In the genomic region with DNA sequence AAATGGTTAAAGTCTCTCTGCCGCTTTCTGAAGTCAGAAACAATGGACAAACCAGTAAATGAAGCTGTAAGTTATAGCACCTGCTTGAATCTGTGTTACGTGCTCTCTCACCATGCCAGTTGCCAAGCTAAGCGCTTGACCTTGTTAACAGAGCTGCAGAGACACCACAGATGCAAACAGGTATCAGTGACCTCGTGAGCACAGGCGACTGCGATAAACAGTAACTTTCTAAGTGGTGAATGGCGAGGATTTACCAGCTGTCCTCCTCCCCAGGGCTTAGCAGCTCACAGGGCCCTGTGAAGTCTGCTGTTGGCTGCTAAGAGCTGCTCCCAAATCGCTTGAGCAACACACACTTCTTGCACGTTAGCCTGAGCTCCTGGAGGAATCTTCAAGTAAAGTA, we compare ENCODE assay signal across 27 mouse cellular contexts. TPM values are rescaled to one million over a fixed set of nuclear protein-coding genes. Genes with fewer than 3 reads are reported as not detected.
DNase-seq lines count a peak whose midpoint lies in the region; ATAC-seq and TF ChIP-seq lines count a peak whose summit lies in the region.
"Had no signal": no experiment of that assay in that cellular context is flagged by ENCODE, and none has a peak within 500 bp of the region (broad histone marks: within the 10 kb centered on the region; RNA-seq: fewer than 3 reads in every experiment).

No protein-coding gene starts in this region.

- no peak for ATAC-seq in heart, embryonic 13.5 days (ENCODE audit: extremely low read depth, insufficient number of reproducible peaks, low FRiP score, low TSS enrichment)
- ATAC-seq in heart, postnatal 0 days (ENCODE audit: insufficient read depth, low read depth) = peak; percentile 81
- ATAC-seq: forebrain, embryonic 16.5 days; intestine, postnatal 0 days had no signal

- peak overlapping the region; percentile 3; the same call in 1 of the 2 replicates for H3K9ac ChIP-seq in heart, embryonic 13.5 days
- H3K9ac ChIP-seq in heart, postnatal 0 days (replicated peaks; ENCODE audit: low read depth, low read length) = no peak overlapping the region
- H3K9ac ChIP-seq: embryonic facial prominence, embryonic 12.5 days; forebrain, embryonic 12.5 days; hindbrain, embryonic 15.5 days had no signal

- no peaks in the 10 kb centered on the region for H3K27me3 ChIP-seq in heart, embryonic 10.5 days (ENCODE audit: insufficient read depth, poor library complexity, severe bottlenecking)
- H3K27me3 ChIP-seq in heart, embryonic 13.5 days (replicated peaks) = no peaks in the 10 kb centered on the region
- no peaks in the 10 kb centered on the region for H3K27me3 ChIP-seq in heart, postnatal 0 days (ENCODE audit: control insufficient read depth, insufficient read depth, low read length)
- H3K27me3 ChIP-seq: embryonic facial prominence, embryonic 12.5 days; forebrain, embryonic 12.5 days had no signal

- peak overlapping the region; percentile 46 for H3K27ac ChIP-seq in gastrocnemius, adult 2 months
- peak overlapping the region; percentile 70; the same call in 1 of the 2 replicates for H3K27ac ChIP-seq in heart, embryonic 10.5 days
- H3K27ac ChIP-seq in heart, embryonic 13.5 days (replicated peaks) = peak overlapping the region; percentile 70
- peak overlapping the region; percentile 78 for H3K27ac ChIP-seq in heart, postnatal 0 days (ENCODE audit: low read depth)
- H3K27ac ChIP-seq: embryonic facial prominence, embryonic 12.5 days; forebrain, embryonic 12.5 days; hindbrain, embryonic 15.5 days had no signal

- H3K4me1 ChIP-seq in heart, embryonic 10.5 days = peaks cover 30% of the 10 kb centered on the region
- peaks cover 44% of the 10 kb centered on the region for H3K4me1 ChIP-seq in heart, embryonic 13.5 days
- H3K4me1 ChIP-seq in heart, postnatal 0 days (ENCODE audit: control insufficient read depth, insufficient read depth) = peaks cover 29% of the 10 kb centered on the region
- H3K4me1 ChIP-seq: embryonic facial prominence, embryonic 12.5 days; forebrain, embryonic 12.5 days; hindbrain, embryonic 15.5 days had no signal

- DNase-seq in gastrocnemius, adult 2 months = no peak
- no peak for DNase-seq in gastrocnemius, adult 8-10 months (ENCODE audit: low spot score in 2 of 2)
- no peak for DNase-seq in heart, embryonic 10.5 days (ENCODE audit: low spot score)
- no peak for DNase-seq in heart, adult 9 months (ENCODE audit: low spot score in 2 of 2)
- peak; percentile 63 for DNase-seq in heart, postnatal 0 days (ENCODE audit: low spot score)
- DNase-seq in yolk sac, embryonic 10.5 days (ENCODE audit: low spot score) = no peak
- no peak for DNase-seq in kidney, adult 8-10 months
- DNase-seq: adrenal gland, postnatal 10 days; cerebellum, adult 11 months; cerebellum, adult 8-10 months; cerebellum, postnatal 14 days; embryo, embryonic 11 days; gastrocnemius, postnatal 25 days; kidney, adult 9 months had no signal

- TF ChIP-seq CTCF in gastrocnemius, adult 2 months (IDR thresholded peaks at IDR 0.05) = no peak
- TF ChIP-seq CTCF in heart, postnatal 0 days (IDR thresholded peaks at IDR 0.05; ENCODE audit: low read depth) = no peak

- peak; percentile 91 for TF ChIP-seq EP300 in heart, postnatal 0 days (IDR thresholded peaks at IDR 0.05; ENCODE audit: low read depth)

- H3K4me2 ChIP-seq in heart, embryonic 13.5 days = no peak overlapping the region
- H3K4me2 ChIP-seq in heart, postnatal 0 days (ENCODE audit: low read depth, low read length) = no peak overlapping the region
- H3K4me2 ChIP-seq: embryonic facial prominence, embryonic 12.5 days; forebrain, embryonic 12.5 days; hindbrain, embryonic 15.5 days had no signal

- no peaks in the 10 kb centered on the region for H3K9me3 ChIP-seq in heart, embryonic 10.5 days
- H3K9me3 ChIP-seq in heart, embryonic 13.5 days = no peaks in the 10 kb centered on the region
- H3K9me3 ChIP-seq in heart, postnatal 0 days (replicated peaks; ENCODE audit: control insufficient read depth, low read length) = no peaks in the 10 kb centered on the region
- H3K9me3 ChIP-seq: embryonic facial prominence, embryonic 12.5 days; forebrain, embryonic 12.5 days; hindbrain, embryonic 15.5 days had no signal

- no peak overlapping the region for H3K4me3 ChIP-seq in gastrocnemius, adult 2 months
- H3K4me3 ChIP-seq in heart, embryonic 10.5 days = no peak overlapping the region
- no peak overlapping the region for H3K4me3 ChIP-seq in heart, embryonic 13.5 days
- no peak overlapping the region for H3K4me3 ChIP-seq in heart, postnatal 0 days (ENCODE audit: low read depth, low read length)
- H3K4me3 ChIP-seq: embryonic facial prominence, embryonic 12.5 days; forebrain, embryonic 12.5 days; hindbrain, embryonic 15.5 days had no signal

- intact Hi-C loops in gastrocnemius, adult 2 months (cut with DNase I) = no loop called here

- 48% methylated on average over 9 of the region's 9 CpGs for WGBS in heart, embryonic 10.5 days
- 40% methylated on average over 9 of the region's 9 CpGs for WGBS in heart, embryonic 13.5 days
- 29% methylated on average over 9 of the region's 9 CpGs for WGBS in heart, postnatal 0 days

- peaks cover 32% of the 10 kb centered on the region for H3K36me3 ChIP-seq in heart, embryonic 10.5 days
- H3K36me3 ChIP-seq in heart, embryonic 13.5 days = peaks cover 52% of the 10 kb centered on the region
- peaks cover 60% of the 10 kb centered on the region for H3K36me3 ChIP-seq in heart, postnatal 0 days (replicated peaks; ENCODE audit: control insufficient read depth, insufficient read depth, low read length)
- H3K36me3 ChIP-seq: forebrain, embryonic 12.5 days; hindbrain, embryonic 15.5 days had no signal

RNA-seq across cellular contexts. Expression of gene Gm15737, which starts 6.6 kb away (rescaled TPM):
- total RNA-seq in gastrocnemius, adult 2 months (2021) = under 1 TPM; 0.50 to 0.51 TPM
- under 1 TPM; 0.25 to 0.73 (median 0.56) TPM for total RNA-seq in gastrocnemius, adult 8-10 months (2022)
- 0.10 and 0.17 TPM in 2 replicates for polyA plus RNA-seq in heart, embryonic 10.5 days (2016; fragmentation: Nextera tagmentation; extraction: Ambion mirVana)
- 0.22 and 0.24 TPM in 2 replicates for polyA plus RNA-seq in heart, embryonic 13.5 days (2015; fragmentation: Nextera tagmentation; extraction: Ambion mirVana)
- 0.15 and 0.35 TPM in 2 replicates for total RNA-seq in heart, postnatal 0 days (2014; rRNA removed; ENCODE audit: low replicate concordance)
- polyA plus RNA-seq in heart, postnatal 0 days (2015; fragmentation: Nextera tagmentation; extraction: Ambion mirVana) = 0.26 TPM in 2 replicates
- total RNA-seq: adrenal gland, postnatal 10 days; common myeloid progenitor, adult 5-6 weeks; granulocyte monocyte progenitor cell, adult 5-6 weeks; MEL had no signal
- polyA plus RNA-seq: brain, embryonic 14.5 days; C2C12; forebrain, embryonic 12.5 days; forebrain, embryonic 16.5 days; frontal cortex, adult 2 months; hindbrain, embryonic 11.5 days; hindbrain, embryonic 15.5 days had no signal

RNA-seq across cellular contexts. Expression of gene A730049H05Rik, which starts 46.3 kb away (rescaled TPM):
- total RNA-seq in gastrocnemius, adult 2 months (2021) = under 1 TPM in 1 of 2 experiments, not detected in 1; 0.11 TPM
- total RNA-seq in gastrocnemius, adult 8-10 months (2022) = under 1 TPM in 1 of 4 experiments, not detected in 3; 0.15 TPM
- 0.99 and 1.7 TPM in 2 replicates for polyA plus RNA-seq in heart, embryonic 10.5 days (2016; fragmentation: Nextera tagmentation; extraction: Ambion mirVana)
- polyA plus RNA-seq in heart, embryonic 13.5 days (2015; fragmentation: Nextera tagmentation; extraction: Ambion mirVana) = 4.0 and 5.6 TPM in 2 replicates
- 0.46 TPM in 2 replicates for total RNA-seq in heart, postnatal 0 days (2014; rRNA removed; ENCODE audit: low replicate concordance)
- 1.3 and 1.7 TPM in 2 replicates for polyA plus RNA-seq in heart, postnatal 0 days (2015; fragmentation: Nextera tagmentation; extraction: Ambion mirVana)
- total RNA-seq: common myeloid progenitor, adult 5-6 weeks; granulocyte monocyte progenitor cell, adult 5-6 weeks; MEL had no signal
- polyA plus RNA-seq: C2C12; frontal cortex, adult 2 months had no signal
